Mouse (Mus musculus) midbrain, embryonic 13.5 days (tissue): ENCODE results near the gene Slc25a35. TPM values are rescaled to one million over a fixed set of nuclear protein-coding genes. Genes with fewer than 3 reads are reported as not detected.
A peak's percentile ranks its signal among the peaks of the same experiment; 100 is the strongest.
"Not testable (repeated sequence)": the region's sequence is repeated elsewhere in the genome, so short reads cannot be mapped to it uniquely, and the experiment has no call there.

ENCODE experiments used
- ATAC-seq: fragments of 200-750 bp; cut with Nextera tagmentation; 2 replicates; pipeline ENCODE4 v1.8.0; 2017; ENCODE audit warnings: mild to moderate bottlenecking, moderate TSS enrichment, moderate library complexity
- H3K27ac ChIP-seq: fragments of 300-500 bp; sonication (generic); 2 replicates; pipeline ENCODE4 v1.5.1; 2015; ENCODE audit warnings: inconsistent platforms, mild to moderate bottlenecking, moderate library complexity
- H3K27me3 ChIP-seq: fragments of 300-500 bp; sonication (generic); 2 replicates; pipeline ENCODE4 v1.6.1; 2015; ENCODE audit warnings: mild to moderate bottlenecking, inconsistent platforms
- H3K36me3 ChIP-seq: fragments of 300-500 bp; sonication (generic); 2 replicates; pipeline ENCODE4 v1.6.1; 2015; ENCODE audit warnings: mild to moderate bottlenecking, inconsistent platforms
- H3K4me1 ChIP-seq: fragments of 300-500 bp; sonication (generic); replicated peaks from 2 replicates; pipeline ENCODE4 v1.6.1; 2015; ENCODE audit warnings: inconsistent platforms
- H3K4me2 ChIP-seq: fragments of 300-500 bp; sonication (generic); replicated peaks from 2 replicates; pipeline ENCODE4 v1.6.1; 2015; ENCODE audit warnings: moderate library complexity, mild to moderate bottlenecking, inconsistent platforms
- H3K4me3 ChIP-seq: fragments of 300-500 bp; sonication (generic); replicated peaks from 2 replicates; pipeline ENCODE4 v1.5.1; 2015; ENCODE audit warnings: mild to moderate bottlenecking, inconsistent platforms
- H3K9ac ChIP-seq: fragments of 300-500 bp; sonication (generic); replicated peaks from 2 replicates; pipeline ENCODE4 v1.6.1; 2015; ENCODE audit warnings: mild to moderate bottlenecking, inconsistent platforms
- H3K9me3 ChIP-seq: fragments of 300-500 bp; sonication (generic); 2 replicates; pipeline ENCODE4 v1.6.1; 2016; ENCODE audit warnings: mild to moderate bottlenecking, inconsistent platforms
- WGBS: fragments of 180-500 bp; shearing (Covaris S2); methylation state at CpG from one replicate; pipeline ENCODE4 v1.1.7; 2015; 5-methylcytosine and 5-hydroxymethylcytosine counted together
- polyA plus RNA-seq: library from polyadenylated mRNA; unstranded; fragments of >200 nt; fragmentation: Nextera tagmentation; extraction: Ambion mirVana; gene quantifications from 2 replicates; pipeline ENCODE4 v1.2.1, GENCODE M21; 2015

The Slc25a35 gene
- 1.2 and 1.3 TPM in 2 replicates for polyA plus RNA-seq

GRCm38 (mm10) chr11:68967337-68968282, at the start of gene Slc25a35:
Gene Slc25a35, plus strand, starts transcription at chr11:68968131.
- peak; percentile 97 for ATAC-seq
- H3K36me3 ChIP-seq, result no peaks in the 10 kb centered on the region
- H3K27me3 ChIP-seq, result peaks cover 17% of the 10 kb centered on the region
- H3K4me2 ChIP-seq, result peak within 1 kb of the TSS; percentile 85
- H3K27ac ChIP-seq, result peak within 1 kb of the TSS; percentile 45; the same call in 1 of the 2 replicates
- peak within 1 kb of the TSS; percentile 58 for H3K4me3 ChIP-seq
- peak within 1 kb of the TSS; percentile 73 for H3K9ac ChIP-seq
- H3K9me3 ChIP-seq, result no peaks in the 10 kb centered on the region
- WGBS, result under 1% methylated on average over 50 of the region's 50 CpGs
- peaks cover 15% of the 10 kb centered on the region for H3K4me1 ChIP-seq

GRCm38 (mm10) chr11:68923191-68923590, 44.7 kb upstream of the Slc25a35 start:
- no peak overlapping the region for H3K4me3 ChIP-seq
- H3K27me3 ChIP-seq, result no peaks in the 10 kb centered on the region
- 57% methylated on average over 3 of the region's 3 CpGs for WGBS
- no peak overlapping the region for H3K27ac ChIP-seq
- ATAC-seq, result no peak
- H3K36me3 ChIP-seq, result no peaks in the 10 kb centered on the region
- 0 out of 2 replicates have a peak, but pooled peaks cover 3% of the 10 kb centered on the region for H3K4me1 ChIP-seq
- no peaks in the 10 kb centered on the region for H3K9me3 ChIP-seq
- H3K4me2 ChIP-seq, result no peak overlapping the region
- no peak overlapping the region for H3K9ac ChIP-seq

GRCm38 (mm10) chr11:68924749-68925148, 43.2 kb upstream of the Slc25a35 start:
- 89% methylated on average over 2 of the region's 2 CpGs for WGBS
- 0 out of 2 replicates have a peak, but pooled peaks cover 3% of the 10 kb centered on the region for H3K4me1 ChIP-seq
- H3K27ac ChIP-seq, result no peak overlapping the region
- no peak overlapping the region for H3K9ac ChIP-seq
- no peaks in the 10 kb centered on the region for H3K9me3 ChIP-seq
- H3K27me3 ChIP-seq, result no peaks in the 10 kb centered on the region
- no peaks in the 10 kb centered on the region for H3K36me3 ChIP-seq
- no peak overlapping the region for H3K4me2 ChIP-seq
- no peak for ATAC-seq
- no peak overlapping the region for H3K4me3 ChIP-seq

GRCm38 (mm10) chr11:68926981-68927380, 41.0 kb upstream of the Slc25a35 start, which contains the start of gene Odf4:
Gene Odf4, minus strand, starts transcription at chr11:68927081.
- H3K4me2 ChIP-seq, result no peak within 1 kb of the TSS
- H3K4me1 ChIP-seq, result 0 out of 2 replicates have a peak, but pooled peaks cover 3% of the 10 kb centered on the region
- no peak for ATAC-seq
- WGBS, result 77% methylated on average over 3 of the region's 3 CpGs
- H3K9ac ChIP-seq, result no peak within 1 kb of the TSS
- H3K27ac ChIP-seq, result no peak within 1 kb of the TSS
- no peak within 1 kb of the TSS for H3K4me3 ChIP-seq
- H3K36me3 ChIP-seq, result no peaks in the 10 kb centered on the region
- no peaks in the 10 kb centered on the region for H3K9me3 ChIP-seq
- no peaks in the 10 kb centered on the region for H3K27me3 ChIP-seq

GRCm38 (mm10) chr11:68929947-68930346, 38.0 kb upstream of the Slc25a35 start:
- 89% methylated on average over 6 of the region's 6 CpGs for WGBS
- Histone ChIP-seq H3K4me3 (no peak overlapping the region), H3K9ac (no peak overlapping the region), H3K36me3 (no peaks in the 10 kb centered on the region), H3K4me2 (no peak overlapping the region), H3K4me1 (peaks cover 3% of the 10 kb centered on the region), H3K9me3 (no peaks in the 10 kb centered on the region), H3K27me3 (no peaks in the 10 kb centered on the region), H3K27ac (no peak overlapping the region)
- ATAC-seq, result no peak

GRCm38 (mm10) chr11:68933885-68934507, 33.9 kb upstream of the Slc25a35 start:
- ATAC-seq, result peak; percentile 58; the same call in 1 of the 2 replicates

GRCm38 (mm10) chr11:68936951-68937350, 31.0 kb upstream of the Slc25a35 start:
- H3K27ac ChIP-seq, H3K36me3 ChIP-seq, H3K4me3 ChIP-seq, ATAC-seq, H3K9ac ChIP-seq, H3K27me3 ChIP-seq, H3K9me3 ChIP-seq, H3K4me2 ChIP-seq: not testable (repeated sequence)
- H3K4me1 ChIP-seq, result peaks cover 15% of the 10 kb centered on the region
- 90% methylated on average over 4 of the region's 4 CpGs for WGBS

More at GRCm38 (mm10) chr11:68933885-68934507, 33.9 kb upstream of the Slc25a35 start:
- no peaks in the 10 kb centered on the region for H3K9me3 ChIP-seq
- 75% methylated on average over 5 of the region's 5 CpGs for WGBS
- no peak overlapping the region for H3K9ac ChIP-seq
- peak overlapping the region; percentile 41; the same call in 1 of the 2 replicates for H3K27ac ChIP-seq
- peaks cover 4% of the 10 kb centered on the region for H3K4me1 ChIP-seq
- H3K27me3 ChIP-seq, result no peaks in the 10 kb centered on the region
- H3K4me2 ChIP-seq, result no peak overlapping the region
- H3K36me3 ChIP-seq, result no peaks in the 10 kb centered on the region
- H3K4me3 ChIP-seq, result no peak overlapping the region

- Histone ChIP-seq H3K4me1 (peaks cover 12% of the 10 kb centered on the region), H3K4me2 (peak overlapping the region; percentile 64), H3K27me3 (no peaks in the 10 kb centered on the region), H3K36me3 (no peaks in the 10 kb centered on the region), H3K9me3 (no peaks in the 10 kb centered on the region), H3K4me3 (peak overlapping the region; percentile 50), H3K27ac (peak overlapping the region; percentile 79), H3K9ac (peak overlapping the region; percentile 68)
- WGBS, result 3% methylated on average over 16 of the region's 16 CpGs
- peak; percentile 100 for ATAC-seq
Observed at GRCm38 (mm10) chr11:68939451-68940304, 28.3 kb upstream of the Slc25a35 start.

GRCm38 (mm10) chr11:68940516-68940915, 27.4 kb upstream of the Slc25a35 start:
- H3K4me1 ChIP-seq, result peaks cover 12% of the 10 kb centered on the region
- H3K36me3 ChIP-seq, result no peaks in the 10 kb centered on the region
- H3K4me2 ChIP-seq, result peak overlapping the region; percentile 64
- no peak for ATAC-seq
- no peak overlapping the region for H3K27ac ChIP-seq
- H3K9ac ChIP-seq, result peak overlapping the region; percentile 68
- H3K27me3 ChIP-seq, result no peaks in the 10 kb centered on the region
- 61% methylated on average over 4 of the region's 4 CpGs for WGBS
- H3K9me3 ChIP-seq, result no peaks in the 10 kb centered on the region
- peak overlapping the region; percentile 50 for H3K4me3 ChIP-seq

- no peak overlapping the region for H3K4me3 ChIP-seq
- WGBS, result 91% methylated on average over 8 of the region's 8 CpGs
- H3K4me1 ChIP-seq, result peaks cover 20% of the 10 kb centered on the region
- no peaks in the 10 kb centered on the region for H3K9me3 ChIP-seq
- ATAC-seq, result no peak
- H3K27me3 ChIP-seq, result 0 out of 2 replicates have a peak, but pooled peaks cover 14% of the 10 kb centered on the region
- H3K4me2 ChIP-seq, result no peak overlapping the region
- H3K9ac ChIP-seq, result no peak overlapping the region
- no peaks in the 10 kb centered on the region for H3K36me3 ChIP-seq
- no peak overlapping the region for H3K27ac ChIP-seq
Observed at GRCm38 (mm10) chr11:68942731-68943130, 25.2 kb upstream of the Slc25a35 start.

- 71% methylated on average over 2 of the region's 2 CpGs for WGBS
- no peak overlapping the region for H3K4me2 ChIP-seq
- no peak overlapping the region for H3K4me3 ChIP-seq
- H3K36me3 ChIP-seq, result no peaks in the 10 kb centered on the region
- no peak overlapping the region for H3K27ac ChIP-seq
- peaks cover 13% of the 10 kb centered on the region for H3K4me1 ChIP-seq
- H3K9me3 ChIP-seq, result no peaks in the 10 kb centered on the region
- 0 out of 2 replicates have a peak, but pooled peaks cover 15% of the 10 kb centered on the region for H3K27me3 ChIP-seq
- ATAC-seq, result no peak
- H3K9ac ChIP-seq, result no peak overlapping the region
Observed at GRCm38 (mm10) chr11:68945245-68945644, 22.7 kb upstream of the Slc25a35 start.
